Mouse (Mus musculus): ENCODE data around the gene Rtn2. TPM values are rescaled to one million over a fixed set of nuclear protein-coding genes. Genes with fewer than 3 reads are reported as not detected.

Rtn2 gene
- total RNA-seq, 2 experiments from 2014 or later = 20.2 to 59.7 TPM

- no peak for DNase-seq
Observed at GRCm38 (mm10) chr7:19319458-19319857, 37.0 kb downstream of the Rtn2 start.

GRCm38 (mm10) chr7:19319906-19320305 is 37.5 kb downstream of the Rtn2 start:
- peak; percentile 98 for DNase-seq

GRCm38 (mm10) chr7:19320637-19321036 is 38.2 kb downstream of the Rtn2 start:
- DNase-seq = no peak

GRCm38 (mm10) chr7:19321464-19321863 is 39.0 kb downstream of the Rtn2 start:
- no peak for DNase-seq

- no peak for DNase-seq
Observed at GRCm38 (mm10) chr7:19322489-19322888, 40.1 kb downstream of the Rtn2 start.

GRCm38 (mm10) chr7:19324221-19324620 is 41.8 kb downstream of the Rtn2 start:
- DNase-seq = no peak

- no peak for DNase-seq
Observed at GRCm38 (mm10) chr7:19325262-19326199, 43.1 kb downstream of the Rtn2 start.

- DNase-seq = peak; percentile 94
Observed at GRCm38 (mm10) chr7:19326359-19326758, 43.9 kb downstream of the Rtn2 start.

GRCm38 (mm10) chr7:19327128-19327527 is 44.7 kb downstream of the Rtn2 start:
- peak; percentile 93 for DNase-seq

- DNase-seq = no peak
Observed at GRCm38 (mm10) chr7:19327782-19328181, 45.4 kb downstream of the Rtn2 start.

GRCm38 (mm10) chr7:19328425-19328824 is 46.0 kb downstream of the Rtn2 start:
- DNase-seq = no peak

GRCm38 (mm10) chr7:19331910-19332309 is 49.5 kb downstream of the Rtn2 start:
- no peak for DNase-seq

- DNase-seq = peak; percentile 87
Observed at GRCm38 (mm10) chr7:19332709-19333352, 50.4 kb downstream of the Rtn2 start.

- no peak for DNase-seq
Observed at GRCm38 (mm10) chr7:19335583-19335982, 53.2 kb downstream of the Rtn2 start.

GRCm38 (mm10) chr7:19337122-19337521 is 54.7 kb downstream of the Rtn2 start:
- DNase-seq = no peak

GRCm38 (mm10) chr7:19338060-19338459 is 55.6 kb downstream of the Rtn2 start:
- no peak for DNase-seq

- no peak for DNase-seq
Observed at GRCm38 (mm10) chr7:19338596-19338995, 56.2 kb downstream of the Rtn2 start.

- no peak for DNase-seq
Observed at GRCm38 (mm10) chr7:19341250-19341649, 58.8 kb downstream of the Rtn2 start.

- DNase-seq = peak; percentile 52
Observed at GRCm38 (mm10) chr7:19341761-19342409, 59.5 kb downstream of the Rtn2 start.

- peak; percentile 91 for DNase-seq
Observed at GRCm38 (mm10) chr7:19342481-19343027, 60.1 kb downstream of the Rtn2 start.

- peak; percentile 84 for DNase-seq
Observed at GRCm38 (mm10) chr7:19343210-19343808, 60.9 kb downstream of the Rtn2 start.

- no peak for DNase-seq
Observed at GRCm38 (mm10) chr7:19344237-19344847, 61.9 kb downstream of the Rtn2 start, which contains the start of gene Ercc1. Ercc1 (plus strand) TSS chr7:19344778.
